Mouse (Mus musculus) ES-Bruce4 (cell line): ENCODE data around the gene Tgfbr3.

Source experiments
- CTCF ChIP-seq: IDR thresholded peaks from one replicate; pipeline ENCODE4 v1.8.1; 2011; ENCODE audit warnings: low read depth, low read length
- EP300 ChIP-seq: IDR thresholded peaks from 2 replicates; pipeline ENCODE4 v1.6.1; 2011; ENCODE audit warnings: low read depth, low read length; ENCODE audit not compliant: insufficient read depth
- POLR2A ChIP-seq: IDR thresholded peaks from one replicate; pipeline ENCODE4 v1.8.1; 2011; ENCODE audit warnings: low read length; ENCODE audit not compliant: insufficient read depth

- TF ChIP-seq CTCF (no peak), POLR2A (no peak), EP300 (no peak)
Measured at GRCm38 (mm10) chr5:107224151-107224550, 65.3 kb downstream of the Tgfbr3 start.
